Mouse (Mus musculus) cerebellum, adult (tissue): ENCODE results near the gene Myh2.

Experiments used
- ATAC-seq: cut with Nextera tagmentation; 2 replicates; pipeline ENCODE4 v1.9.2; 2017; ENCODE audit warnings: mild to moderate bottlenecking, moderate library complexity, mixed read lengths; ENCODE audit not compliant: insufficient number of reproducible peaks, low FRiP score, low TSS enrichment

The Myh2 gene

GRCm38 (mm10) chr11:67235639-67236358, 65.0 kb downstream of the Myh2 start:
- ATAC-seq: no peak

- ATAC-seq: no peak
These were observed 66.0 kb downstream of the Myh2 start for GRCm38 (mm10) chr11:67236799-67237198.

GRCm38 (mm10) chr11:67237481-67238079, 66.8 kb downstream of the Myh2 start, which contains the start of gene Myh4:
TSS of gene Myh4 (plus strand) at chr11:67238029.
- ATAC-seq: no peak

GRCm38 (mm10) chr11:67241051-67241450, 70.2 kb downstream of the Myh2 start:
- no peak for ATAC-seq
